Comparison of ENCODE assay signal across 17 mouse cellular contexts in genomic region chr5:28042779-28043178, GRCm38 (mm10). TPM values are rescaled to one million over a fixed set of nuclear protein-coding genes. Genes with fewer than 3 reads are reported as not detected.
DNase-seq lines count a peak whose midpoint lies in the region; ATAC-seq and TF ChIP-seq lines count a peak whose summit lies in the region.
"Had no signal": no experiment of that assay in that cellular context is flagged by ENCODE, and none has a peak within 500 bp of the region (broad histone marks: within the 10 kb centered on the region; RNA-seq: fewer than 3 reads in every experiment).

No protein-coding gene starts in this region.

- WGBS in lung, embryonic 16.5 days = 32% methylated on average over 2 of the region's 2 CpGs
- 31% methylated on average over 2 of the region's 2 CpGs for WGBS in intestine, embryonic 16.5 days
- 24% methylated on average over 2 of the region's 2 CpGs for WGBS in lung, postnatal 0 days

- H3K9ac ChIP-seq in lung, embryonic 16.5 days (ENCODE audit: low read length) = no peak overlapping the region
- no peak overlapping the region for H3K9ac ChIP-seq in intestine, embryonic 16.5 days (ENCODE audit: low read depth, low read length)
- no peak overlapping the region for H3K9ac ChIP-seq in lung, postnatal 0 days (replicated peaks; ENCODE audit: low read depth)
- H3K9ac ChIP-seq: embryonic facial prominence, embryonic 13.5 days; forebrain, embryonic 12.5 days; kidney, embryonic 15.5 days; limb, embryonic 13.5 days had no signal

- no peak for TF ChIP-seq CTCF in lung, postnatal 0 days (IDR thresholded peaks at IDR 0.05)

- no peaks in the 10 kb centered on the region for H3K27me3 ChIP-seq in lung, embryonic 16.5 days (ENCODE audit: control insufficient read depth, insufficient read depth, low read depth, low read length)
- H3K27me3 ChIP-seq in intestine, embryonic 16.5 days (replicated peaks; ENCODE audit: control insufficient read depth, insufficient read depth, low read length) = no peaks in the 10 kb centered on the region
- no peaks in the 10 kb centered on the region for H3K27me3 ChIP-seq in lung, postnatal 0 days (replicated peaks; ENCODE audit: insufficient read depth, low read length)
- H3K27me3 ChIP-seq: embryonic facial prominence, embryonic 13.5 days; forebrain, embryonic 12.5 days; kidney, embryonic 15.5 days; limb, embryonic 13.5 days had no signal

- 0 out of 2 replicates have a peak, but pooled peaks have one; percentile 21 for ATAC-seq in lung, embryonic 16.5 days (ENCODE audit: low read depth)
- peak; percentile 64 for ATAC-seq in intestine, embryonic 16.5 days
- ATAC-seq in lung, postnatal 0 days = peak; percentile 61
- ATAC-seq: hindbrain, postnatal 0 days had no signal

- no peak for DNase-seq in lung, postnatal 10 days
- DNase-seq in lung, postnatal 0 days (ENCODE audit: low spot score) = peak; percentile 71
- DNase-seq in urinary bladder, adult 2 months (ENCODE audit: low spot score) = no peak
- DNase-seq in urinary bladder, postnatal 10 days (ENCODE audit: low spot score) = no peak
- DNase-seq in natural killer cell, adult 2 months (ENCODE audit: low spot score in 2 of 2) = no peak
- DNase-seq: cerebellum, postnatal 36 days; heart, adult 18-20 months; heart, postnatal 10 days; thymus, postnatal 4 days had no signal

- no peaks in the 10 kb centered on the region for H3K36me3 ChIP-seq in lung, embryonic 16.5 days (ENCODE audit: control insufficient read depth, insufficient read depth, low read length)
- no peaks in the 10 kb centered on the region for H3K36me3 ChIP-seq in intestine, embryonic 16.5 days (ENCODE audit: control insufficient read depth, insufficient read depth, low read length)
- H3K36me3 ChIP-seq in lung, postnatal 0 days (ENCODE audit: insufficient read depth, low read length) = no peaks in the 10 kb centered on the region
- H3K36me3 ChIP-seq: embryonic facial prominence, embryonic 13.5 days; forebrain, embryonic 12.5 days; kidney, embryonic 15.5 days; limb, embryonic 13.5 days had no signal

- TF ChIP-seq EP300 in lung, postnatal 0 days (IDR thresholded peaks at IDR 0.05) = peak; percentile 50; the same call in 1 of the 2 replicates

- H3K27ac ChIP-seq in lung, embryonic 16.5 days (ENCODE audit: low read length) = no peak overlapping the region
- H3K27ac ChIP-seq in intestine, embryonic 16.5 days (ENCODE audit: low read length) = no peak overlapping the region
- H3K27ac ChIP-seq in lung, postnatal 0 days (ENCODE audit: low read length) = peak overlapping the region; percentile 1; the same call in 1 of the 2 replicates
- H3K27ac ChIP-seq: embryonic facial prominence, embryonic 13.5 days; forebrain, embryonic 12.5 days; hindbrain, postnatal 0 days; kidney, embryonic 15.5 days; limb, embryonic 13.5 days had no signal

- peaks cover 8% of the 10 kb centered on the region for H3K4me1 ChIP-seq in lung, embryonic 16.5 days (replicated peaks; ENCODE audit: control insufficient read depth, insufficient read depth, low read length)
- peaks cover 11% of the 10 kb centered on the region for H3K4me1 ChIP-seq in intestine, embryonic 16.5 days (ENCODE audit: control insufficient read depth, insufficient read depth, low read length)
- H3K4me1 ChIP-seq in lung, postnatal 0 days (ENCODE audit: insufficient read depth, low read depth, low read length) = peaks cover 13% of the 10 kb centered on the region; the same call in 1 of the 2 replicates
- H3K4me1 ChIP-seq: forebrain, embryonic 12.5 days had no signal

- no peaks in the 10 kb centered on the region for H3K9me3 ChIP-seq in lung, embryonic 16.5 days (ENCODE audit: control insufficient read depth, low read length)
- H3K9me3 ChIP-seq in intestine, embryonic 16.5 days (ENCODE audit: control insufficient read depth, low read length) = no peaks in the 10 kb centered on the region
- H3K9me3 ChIP-seq in lung, postnatal 0 days (ENCODE audit: low read length) = no peaks in the 10 kb centered on the region

- H3K4me2 ChIP-seq in lung, embryonic 16.5 days (ENCODE audit: low read depth, low read length) = no peak overlapping the region
- no peak overlapping the region for H3K4me2 ChIP-seq in intestine, embryonic 16.5 days (ENCODE audit: low read depth, low read length)
- no peak overlapping the region for H3K4me2 ChIP-seq in lung, postnatal 0 days (replicated peaks; ENCODE audit: low read depth, low read length)
- H3K4me2 ChIP-seq: embryonic facial prominence, embryonic 13.5 days; forebrain, embryonic 12.5 days; kidney, embryonic 15.5 days; limb, embryonic 13.5 days; midbrain, embryonic 11.5 days had no signal

- no peak overlapping the region for H3K4me3 ChIP-seq in lung, embryonic 16.5 days (ENCODE audit: low read length)
- no peak overlapping the region for H3K4me3 ChIP-seq in intestine, embryonic 16.5 days (ENCODE audit: low read length)
- H3K4me3 ChIP-seq in lung, postnatal 0 days (ENCODE audit: low read depth, low read length) = no peak overlapping the region
- H3K4me3 ChIP-seq: embryonic facial prominence, embryonic 13.5 days; forebrain, embryonic 12.5 days; kidney, embryonic 15.5 days; limb, embryonic 13.5 days had no signal

RNA-seq across cellular contexts. Expression of gene Insig1, which starts 28.4 kb away (rescaled TPM):
- 51.6 and 57.3 TPM in 2 replicates for polyA plus RNA-seq in lung, embryonic 16.5 days (2015; fragmentation: Nextera tagmentation; extraction: Ambion mirVana)
- polyA plus RNA-seq in intestine, embryonic 16.5 days (2015; fragmentation: Nextera tagmentation; extraction: Ambion mirVana) = 255 and 324 TPM in 2 replicates
- polyA plus RNA-seq in lung, postnatal 0 days (2015; fragmentation: Nextera tagmentation; extraction: Ambion mirVana) = 109 and 122 TPM in 2 replicates
- polyA plus RNA-seq in urinary bladder, adult 2 months (2012; rRNA removed) = 38.1 and 51.8 TPM in 2 replicates
